In genomic region chr16:36896712-36897111, GRCm38 (mm10) we compare ENCODE assay signal across 30 mouse cellular contexts. TPM values are rescaled to one million over a fixed set of nuclear protein-coding genes. Genes with fewer than 3 reads are reported as not detected.
DNase-seq lines count a peak whose midpoint lies in the region; ATAC-seq and TF ChIP-seq lines count a peak whose summit lies in the region.
"Had no signal": no experiment of that assay in that cellular context is flagged by ENCODE, and none has a peak within 500 bp of the region (broad histone marks: within the 10 kb centered on the region; RNA-seq: fewer than 3 reads in every experiment).

No protein-coding gene starts in this region.

- H3K9me3 ChIP-seq in liver, embryonic 11.5 days (ENCODE audit: control insufficient read depth, low read length): no peaks in the 10 kb centered on the region
- no peaks in the 10 kb centered on the region for H3K9me3 ChIP-seq in liver, postnatal 0 days (ENCODE audit: low read length)
- H3K9me3 ChIP-seq in liver, embryonic 14.5 days (ENCODE audit: control insufficient read depth, low read length): no peaks in the 10 kb centered on the region
- H3K9me3 ChIP-seq: embryonic facial prominence, embryonic 12.5 days; embryonic facial prominence, embryonic 15.5 days; forebrain, embryonic 12.5 days; forebrain, embryonic 15.5 days; G1E; heart, embryonic 12.5 days; heart, embryonic 15.5 days; hindbrain, embryonic 10.5 days; hindbrain, embryonic 13.5 days had no signal

- peaks cover 3% of the 10 kb centered on the region; the same call in 1 of the 2 replicates for H3K4me1 ChIP-seq in liver, embryonic 11.5 days (replicated peaks; ENCODE audit: control insufficient read depth, insufficient read depth, low read length)
- 0 out of 2 replicates have a peak, but pooled peaks cover 4% of the 10 kb centered on the region for H3K4me1 ChIP-seq in liver, postnatal 0 days (ENCODE audit: insufficient read depth)
- peaks cover 28 to 30% of the 10 kb centered on the region in 2 experiments for H3K4me1 ChIP-seq in liver, embryonic 14.5 days (replicated peaks; ENCODE audit: control insufficient read depth in 2 of 2, insufficient read depth in 2 of 2, low read length in 1 of 2)
- H3K4me1 ChIP-seq: embryonic facial prominence, embryonic 12.5 days; embryonic facial prominence, embryonic 15.5 days; forebrain, embryonic 12.5 days; forebrain, embryonic 15.5 days; heart, embryonic 12.5 days; heart, embryonic 15.5 days; hindbrain, embryonic 10.5 days; hindbrain, embryonic 13.5 days had no signal

- no peak overlapping the region for H3K9ac ChIP-seq in liver, embryonic 11.5 days (ENCODE audit: low read depth, low read length)
- H3K9ac ChIP-seq in liver, postnatal 0 days (replicated peaks): no peak overlapping the region
- no peak overlapping the region for H3K9ac ChIP-seq in liver, embryonic 14.5 days (replicated peaks)
- H3K9ac ChIP-seq: embryonic facial prominence, embryonic 12.5 days; embryonic facial prominence, embryonic 15.5 days; forebrain, embryonic 12.5 days; forebrain, embryonic 15.5 days; heart, embryonic 12.5 days; heart, embryonic 15.5 days; hindbrain, embryonic 13.5 days had no signal

- TF ChIP-seq EP300 in liver, postnatal 0 days (IDR thresholded peaks at IDR 0.05; ENCODE audit: low read depth): no peak
- no peak for TF ChIP-seq EP300 in liver, embryonic 14.5 days (IDR thresholded peaks at IDR 0.05; ENCODE audit: low read depth)

- WGBS in liver, embryonic 11.5 days: 80% methylated on average over 6 of the region's 6 CpGs
- 83% methylated on average over 6 of the region's 6 CpGs for whole genome bisulfite sequencing in liver, postnatal 0 days (ENCODE audit: insufficient replicate concordance)
- 68% methylated on average over 6 of the region's 6 CpGs for WGBS in liver, embryonic 14.5 days (ENCODE audit: insufficient replicate concordance)

- intact Hi-C loops in left cerebral cortex, adult 2 months (cut with DNase I): no loop called here

- no peaks in the 10 kb centered on the region for H3K27me3 ChIP-seq in liver, embryonic 11.5 days (replicated peaks; ENCODE audit: control insufficient read depth, insufficient read depth, low read length)
- H3K27me3 ChIP-seq in liver, postnatal 0 days (ENCODE audit: insufficient read depth, low read length): no peaks in the 10 kb centered on the region
- no peaks in the 10 kb centered on the region for H3K27me3 ChIP-seq in liver, embryonic 14.5 days (ENCODE audit: control insufficient read depth, insufficient read depth, low read length)
- H3K27me3 ChIP-seq: CH12.LX; embryonic facial prominence, embryonic 12.5 days; embryonic facial prominence, embryonic 15.5 days; forebrain, embryonic 12.5 days; forebrain, embryonic 15.5 days; heart, embryonic 12.5 days; heart, embryonic 15.5 days; hindbrain, embryonic 13.5 days; Patski had no signal

- H3K27ac ChIP-seq in liver, embryonic 11.5 days (ENCODE audit: low read depth, low read length): no peak overlapping the region
- no peak overlapping the region for H3K27ac ChIP-seq in liver, postnatal 0 days (ENCODE audit: low read depth)
- H3K27ac ChIP-seq in liver, embryonic 14.5 days: peak overlapping the region; percentile 25; the same call in 1 of the 2 replicates
- H3K27ac ChIP-seq in left cerebral cortex, adult 2 months: no peak overlapping the region
- H3K27ac ChIP-seq: embryonic facial prominence, embryonic 12.5 days; embryonic facial prominence, embryonic 15.5 days; forebrain, embryonic 12.5 days; forebrain, embryonic 15.5 days; heart, embryonic 15.5 days; hindbrain, embryonic 10.5 days; hindbrain, embryonic 13.5 days had no signal

- ATAC-seq in liver, embryonic 11.5 days (replicated peaks; ENCODE audit: low FRiP score): peak; percentile 60; the same call in 1 of the 2 replicates
- ATAC-seq in liver, postnatal 0 days: no peak
- 0 out of 2 replicates have a peak, but pooled peaks have one; percentile 37 for ATAC-seq in erythroid progenitor cell, adult 5-6 weeks (replicated peaks; ENCODE audit: low FRiP score, poor library complexity, severe bottlenecking)
- peak; percentile 49 for ATAC-seq in liver, embryonic 14.5 days (ENCODE audit: insufficient read depth)
- 0 out of 2 replicates have a peak, but pooled peaks have one; percentile 49 for ATAC-seq in megakaryocyte-erythroid progenitor cell, adult 5-6 weeks (replicated peaks; ENCODE audit: low FRiP score, low TSS enrichment, poor library complexity, severe bottlenecking)
- ATAC-seq: forebrain, embryonic 15.5 days; hindbrain, embryonic 16.5 days; Patski had no signal

- no peak overlapping the region for H3K4me3 ChIP-seq in liver, embryonic 11.5 days (ENCODE audit: low read depth, low read length)
- no peak overlapping the region for H3K4me3 ChIP-seq in liver, postnatal 0 days (ENCODE audit: low read depth, low read length)
- H3K4me3 ChIP-seq in liver, embryonic 14.5 days (ENCODE audit: insufficient read depth in 1 of 2, low read depth in 2 of 2, low read length in 2 of 2): no peak overlapping the region
- no peak overlapping the region for H3K4me3 ChIP-seq in left cerebral cortex, adult 2 months
- H3K4me3 ChIP-seq: embryonic facial prominence, embryonic 12.5 days; embryonic facial prominence, embryonic 15.5 days; forebrain, embryonic 12.5 days; forebrain, embryonic 15.5 days; heart, embryonic 12.5 days; heart, embryonic 15.5 days; hindbrain, embryonic 10.5 days; hindbrain, embryonic 13.5 days had no signal

- TF ChIP-seq CTCF in liver, postnatal 0 days (IDR thresholded peaks at IDR 0.05; ENCODE audit: low read depth): no peak
- no peak for TF ChIP-seq CTCF in liver, embryonic 14.5 days (IDR thresholded peaks at IDR 0.05; ENCODE audit: low read depth)
- no peak for TF ChIP-seq CTCF in left cerebral cortex, adult 2 months (IDR thresholded peaks at IDR 0.05)

- no peak overlapping the region for H3K4me2 ChIP-seq in liver, embryonic 11.5 days
- H3K4me2 ChIP-seq in liver, postnatal 0 days (ENCODE audit: low read depth, low read length): no peak overlapping the region
- no peak overlapping the region for H3K4me2 ChIP-seq in liver, embryonic 14.5 days (ENCODE audit: low read depth)
- H3K4me2 ChIP-seq: embryonic facial prominence, embryonic 12.5 days; embryonic facial prominence, embryonic 15.5 days; forebrain, embryonic 12.5 days; forebrain, embryonic 15.5 days; heart, embryonic 12.5 days; heart, embryonic 15.5 days; hindbrain, embryonic 13.5 days had no signal

- peaks cover 22% of the 10 kb centered on the region for H3K36me3 ChIP-seq in liver, embryonic 11.5 days (ENCODE audit: control insufficient read depth, insufficient read depth, low read length)
- H3K36me3 ChIP-seq in liver, postnatal 0 days (replicated peaks; ENCODE audit: insufficient read depth, low read length): peaks cover 51% of the 10 kb centered on the region
- H3K36me3 ChIP-seq in liver, embryonic 14.5 days (replicated peaks; ENCODE audit: control insufficient read depth, insufficient read depth, low read depth): peaks cover 9% of the 10 kb centered on the region; the same call in 1 of the 2 replicates

- no peak for DNase-seq in liver, embryonic 11.5 days (ENCODE audit: low spot score)
- DNase-seq in liver, postnatal 0 days: no peak
- no peak for DNase-seq in liver, embryonic 14.5 days (ENCODE audit: low read depth in 3 of 3, low spot score in 3 of 3)
- no peak for DNase-seq in left cerebral cortex, adult 2 months (ENCODE audit: extremely low spot score in 1 of 2, low spot score in 2 of 2)
- DNase-seq in layer of hippocampus, postnatal 14 days (ENCODE audit: low spot score in 2 of 2): no peak
- DNase-seq: adrenal gland, adult 2 months; adrenal gland, postnatal 14 days; B cell, adult 2 months; cerebellum, adult 11 months; cerebellum, adult 2 months; cerebellum, adult 9-11 months; cerebellum, postnatal 25 days; gastrocnemius, postnatal 25 days; heart, postnatal 10 days; heart, postnatal 36 days had no signal

RNA-seq across cellular contexts. Expression of gene Golgb1, which starts 21.8 kb away (rescaled TPM):
- polyA plus RNA-seq in liver, embryonic 11.5 days (2014; fragmentation: Nextera tagmentation; extraction: Ambion mirVana): 41.5 and 50.5 TPM in 2 replicates
- polyA plus RNA-seq in liver, postnatal 0 days (2015; fragmentation: Nextera tagmentation; extraction: Ambion mirVana): 38.7 and 42.2 TPM in 2 replicates
- 17.6 and 22.3 TPM in 2 replicates for total RNA-seq in erythroid progenitor cell, adult 5-6 weeks (2015; ENCODE audit: low replicate concordance)
- 56.7 and 82.3 TPM in 2 replicates for total RNA-seq in erythroid progenitor cell, adult 5-6 weeks (2017; ENCODE audit: low replicate concordance)
- 9.0 and 13.3 TPM in 2 replicates for polyA plus RNA-seq in liver, embryonic 14.5 days (2012; rRNA removed)
- polyA plus RNA-seq in liver, embryonic 14.5 days (2014; fragmentation: Nextera tagmentation; extraction: Ambion mirVana): 22.0 and 26.4 TPM in 2 replicates
- 16.7 and 30.8 TPM in 2 replicates for total RNA-seq in megakaryocyte-erythroid progenitor cell, adult 5-6 weeks (2014; fragmentation: Nextera tagmentation)
- total RNA-seq in megakaryocyte-erythroid progenitor cell, adult 5-6 weeks (2017): 32.3 and 32.9 TPM in 2 replicates
- 10 to 100 TPM; 77.8 to 92.1 TPM for total RNA-seq in left cerebral cortex, adult 2 months (2021)
- 10 to 100 TPM; 68.8 to 73.3 TPM for total RNA-seq in layer of hippocampus, postnatal 14 days (2021)

RNA-seq across cellular contexts. Expression of gene Eaf2, which starts 21.9 kb away (rescaled TPM):
- 0.53 and 0.71 TPM in 2 replicates for polyA plus RNA-seq in liver, embryonic 11.5 days (2014; fragmentation: Nextera tagmentation; extraction: Ambion mirVana)
- 0.70 and 1.3 TPM in 2 replicates for polyA plus RNA-seq in liver, postnatal 0 days (2015; fragmentation: Nextera tagmentation; extraction: Ambion mirVana)
- total RNA-seq in erythroid progenitor cell, adult 5-6 weeks (2015; ENCODE audit: low replicate concordance): 11.9 TPM in 1 of 2 replicates, not detected in the other
- total RNA-seq in erythroid progenitor cell, adult 5-6 weeks (2017; ENCODE audit: low replicate concordance): 0.77 TPM in 1 of 2 replicates, not detected in the other
- polyA plus RNA-seq in liver, embryonic 14.5 days (2012; rRNA removed): 0.22 and 0.37 TPM in 2 replicates
- 0.18 and 0.70 TPM in 2 replicates for polyA plus RNA-seq in liver, embryonic 14.5 days (2014; fragmentation: Nextera tagmentation; extraction: Ambion mirVana)
- total RNA-seq in megakaryocyte-erythroid progenitor cell, adult 5-6 weeks (2014; fragmentation: Nextera tagmentation): 0.17 TPM in 1 of 2 replicates, not detected in the other
- total RNA-seq in megakaryocyte-erythroid progenitor cell, adult 5-6 weeks (2017): 4.3 TPM in 1 of 2 replicates, not detected in the other
- total RNA-seq in left cerebral cortex, adult 2 months (2021): 1 to 10 TPM; 1.3 to 1.4 TPM
- 1 to 10 TPM; 1.5 to 3.0 TPM for total RNA-seq in layer of hippocampus, postnatal 14 days (2021)
- total RNA-seq: common myeloid progenitor, adult 5-6 weeks had no signal
- polyA plus RNA-seq: adrenal gland, adult 2 months had no signal

RNA-seq across cellular contexts. Expression of gene Hcls1, which starts 38.1 kb away (rescaled TPM):
- polyA plus RNA-seq in liver, embryonic 11.5 days (2014; fragmentation: Nextera tagmentation; extraction: Ambion mirVana): 5.4 and 8.3 TPM in 2 replicates
- polyA plus RNA-seq in liver, postnatal 0 days (2015; fragmentation: Nextera tagmentation; extraction: Ambion mirVana): 17.7 and 18.4 TPM in 2 replicates
- 11.3 and 15.9 TPM in 2 replicates for total RNA-seq in erythroid progenitor cell, adult 5-6 weeks (2015; ENCODE audit: low replicate concordance)
- total RNA-seq in erythroid progenitor cell, adult 5-6 weeks (2017; ENCODE audit: low replicate concordance): 32.9 and 38.5 TPM in 2 replicates
- polyA plus RNA-seq in liver, embryonic 14.5 days (2012; rRNA removed): 7.3 and 12.3 TPM in 2 replicates
- polyA plus RNA-seq in liver, embryonic 14.5 days (2014; fragmentation: Nextera tagmentation; extraction: Ambion mirVana): 5.1 and 5.8 TPM in 2 replicates
- total RNA-seq in megakaryocyte-erythroid progenitor cell, adult 5-6 weeks (2014; fragmentation: Nextera tagmentation): 31.7 and 39.9 TPM in 2 replicates
- 66.9 and 104 TPM in 2 replicates for total RNA-seq in megakaryocyte-erythroid progenitor cell, adult 5-6 weeks (2017)
- total RNA-seq in left cerebral cortex, adult 2 months (2021): 1 to 10 TPM; 3.6 to 3.7 TPM
- 1 to 10 TPM; 4.5 to 4.8 TPM for total RNA-seq in layer of hippocampus, postnatal 14 days (2021)
- polyA plus RNA-seq: Patski had no signal
